Mouse (Mus musculus) left cerebral cortex, postnatal 10 days (tissue): Measurements from ENCODE around the gene Tmem164. TPM values are rescaled to one million over a fixed set of nuclear protein-coding genes. Genes with fewer than 3 reads are reported as not detected.

Experiments
- DNase-seq, 2 experiments: peaks; one replicate each; pipeline ENCODE4 v3.0.0; 2021 to 2022; ENCODE audit warnings: low spot score in 2 of 2, mixed read lengths in 1 of 2; ENCODE audit errors: extremely low spot score in 1 of 2
- intact Hi-C: fragments of 180-260 bp; cut with DNase I; formaldehyde crosslinking; loops from one replicate; pipeline ENCODE4 v1.15.1; 2025
- total RNA-seq, 2 experiments: library from RNA; stranded (reverse); gene quantifications; 2 replicates each; pipeline ENCODE4 v1.2.3; 2021

The Tmem164 gene
- total RNA-seq, 2 experiments from 2014 or later = 38.1 to 41.1 TPM

GRCm38 (mm10) chrX:142806620-142807061 is 125.4 kb downstream of the Tmem164 start:
- no peak for DNase-seq
- intact Hi-C loops = loop anchor here (2.0 to 10.0 kb wide), 3 partner anchors 124 to 432 kb away; partner anchors contain the start of gene Tmem164

GRCm38 (mm10) chrX:142808411-142808810 is 127.2 kb downstream of the Tmem164 start:
- intact Hi-C loops = loop anchor here (5.0 to 10.0 kb wide), 2 partner anchors 126 to 434 kb away; partner anchors contain the start of gene Tmem164
- DNase-seq = peak; percentile 36 to 64

GRCm38 (mm10) chrX:142813146-142813545 is 131.9 kb downstream of the Tmem164 start:
- intact Hi-C loops = no loop called here
- peak in 1 of 2 experiments; percentile 49 for DNase-seq

- intact Hi-C loops = loop anchor here (2.0 kb wide), 1 partner anchor 233 kb away; no protein-coding TSS in a partner anchor
- DNase-seq = no peak
Observed at GRCm38 (mm10) chrX:142818057-142818682, 137.0 kb downstream of the Tmem164 start.

GRCm38 (mm10) chrX:142821239-142821638 is 140.0 kb downstream of the Tmem164 start:
- no peak for DNase-seq
- intact Hi-C loops = loop anchor here (2.0 to 10.0 kb wide), 2 partner anchors 144 to 238 kb away; partner anchors contain the start of gene Ammecr1

GRCm38 (mm10) chrX:142821846-142822245 is 140.6 kb downstream of the Tmem164 start:
- peak in 1 of 2 experiments; percentile 15 for DNase-seq
- intact Hi-C loops = loop anchor here (2.0 to 10.0 kb wide), 2 partner anchors 143 to 237 kb away; partner anchors contain the start of gene Ammecr1

DNA sequence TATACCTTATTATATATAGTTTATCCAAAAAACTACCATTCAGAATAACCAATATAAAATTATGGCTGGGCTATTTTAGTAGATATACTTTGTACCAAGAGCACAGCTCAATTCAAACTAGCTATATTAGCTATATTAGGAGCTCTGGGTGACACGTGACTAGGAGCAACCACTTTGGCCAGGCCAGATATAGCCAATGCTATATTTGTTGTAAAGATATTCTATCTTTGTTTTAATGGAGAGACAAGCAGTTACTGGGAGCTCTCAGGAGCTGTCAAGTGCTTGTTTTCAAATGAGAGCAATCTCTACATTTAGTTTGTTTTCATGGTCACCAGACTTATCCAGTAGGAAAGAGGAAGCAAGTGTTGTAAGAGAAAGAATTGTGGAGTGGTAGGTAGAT is 144.1 kb downstream of the Tmem164 start:
- no peak for DNase-seq
- intact Hi-C loops = loop anchor here (5.0 to 10.0 kb wide), 2 partner anchors 139 to 622 kb away; partner anchors contain the start of gene Ammecr1

DNA sequence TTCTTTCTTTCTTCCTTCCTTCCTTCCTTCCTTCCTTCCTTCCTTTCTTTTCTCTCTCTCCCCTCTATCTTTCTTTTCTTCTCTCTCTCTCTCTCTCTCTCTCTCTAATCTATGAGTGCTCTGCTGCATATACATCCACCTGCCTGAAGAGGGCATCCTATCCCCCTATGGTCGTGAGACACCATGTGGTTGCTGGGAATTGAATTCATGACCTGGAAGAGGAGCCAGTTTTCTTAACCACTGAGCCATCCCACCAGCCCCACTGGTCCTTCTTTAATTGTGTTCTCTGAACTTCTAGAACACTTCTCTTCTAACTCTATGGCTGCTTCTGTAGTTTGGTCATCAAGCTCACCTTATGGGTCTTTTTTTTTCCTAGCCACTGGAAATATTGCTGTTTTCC is 146.4 kb downstream of the Tmem164 start:
- no peak for DNase-seq
- intact Hi-C loops = loop anchor here (5.0 to 10.0 kb wide), 2 partner anchors 137 to 620 kb away; partner anchors contain the start of gene Ammecr1

DNA sequence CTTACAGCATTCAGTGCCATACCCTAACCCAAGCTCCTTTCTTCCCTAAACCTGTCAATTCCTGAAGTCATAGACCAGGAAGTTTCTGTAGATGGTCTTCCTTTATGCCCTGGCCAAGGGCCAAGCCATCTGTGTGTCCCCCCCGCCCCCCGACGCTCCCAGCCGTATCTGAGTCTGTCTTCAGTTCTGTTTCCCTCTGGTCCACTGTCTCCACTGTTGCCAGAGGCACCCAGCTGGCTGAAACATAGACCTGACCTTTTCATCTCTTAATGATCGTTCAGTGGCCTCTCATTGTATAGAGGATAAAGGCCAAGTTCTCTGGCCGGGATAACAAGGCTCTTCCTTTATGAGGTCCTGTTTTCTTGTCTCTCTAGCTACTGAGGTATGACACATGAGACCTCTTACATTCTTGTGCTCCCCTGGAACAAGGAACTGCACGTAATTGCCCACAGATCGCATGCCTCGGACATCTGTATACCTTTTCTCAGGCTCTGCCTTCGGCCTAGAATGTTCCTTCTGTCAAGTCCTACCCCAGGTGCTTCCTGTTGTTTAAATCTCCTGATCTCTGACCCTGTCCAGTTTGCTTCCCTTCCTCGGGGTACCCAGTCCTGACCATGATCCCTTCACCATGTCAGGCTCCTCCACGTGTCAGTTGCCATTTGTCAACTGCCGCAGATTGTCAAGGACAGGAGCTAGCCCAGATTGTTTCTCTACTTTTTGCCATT is 147.1 kb downstream of the Tmem164 start:
- DNase-seq = no peak
- intact Hi-C loops = loop anchor here (5.0 to 10.0 kb wide), 2 partner anchors 136 to 619 kb away; partner anchors contain the start of gene Ammecr1

DNA sequence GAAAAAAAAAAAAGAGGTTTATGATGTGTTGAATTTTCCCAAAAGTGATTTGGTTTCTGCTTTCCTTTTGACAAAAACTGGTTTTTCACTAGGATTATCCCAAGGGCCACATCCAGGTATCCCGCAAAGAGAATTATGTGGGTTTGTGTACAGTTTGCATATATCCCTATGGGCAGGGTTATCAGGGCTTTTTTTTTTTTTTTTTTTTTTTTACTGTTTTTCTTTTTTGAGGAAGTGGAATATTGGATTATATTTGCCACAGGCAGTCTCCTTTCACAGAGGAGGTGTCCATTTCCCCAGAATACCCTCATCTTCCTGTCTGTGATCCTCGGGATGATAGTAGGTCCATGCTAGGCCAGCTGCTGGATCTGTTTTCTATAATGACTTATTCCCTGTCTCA is 148.1 kb downstream of the Tmem164 start:
- intact Hi-C loops = loop anchor here (5.0 to 10.0 kb wide), 2 partner anchors 136 to 618 kb away; partner anchors contain the start of gene Ammecr1
- no peak for DNase-seq

- intact Hi-C loops = loop anchor here (5.0 to 10.0 kb wide), 2 partner anchors 135 to 617 kb away; partner anchors contain the start of gene Ammecr1
Observed at GRCm38 (mm10) chrX:142829866-142830470, 148.8 kb downstream of the Tmem164 start.

GRCm38 (mm10) chrX:142830572-142830971 is 149.4 kb downstream of the Tmem164 start:
- DNase-seq = no peak
- intact Hi-C loops = no loop called here

More at GRCm38 (mm10) chrX:142829866-142830470, 148.8 kb downstream of the Tmem164 start:
- DNase-seq = no peak

GRCm38 (mm10) chrX:142832221-142832620 is 151.0 kb downstream of the Tmem164 start:
- intact Hi-C loops = no loop called here

GRCm38 (mm10) chrX:142833164-142833796 is 152.1 kb downstream of the Tmem164 start:
- no peak for DNase-seq
- intact Hi-C loops = no loop called here

More at GRCm38 (mm10) chrX:142832221-142832620, 151.0 kb downstream of the Tmem164 start:
- no peak for DNase-seq

DNA sequence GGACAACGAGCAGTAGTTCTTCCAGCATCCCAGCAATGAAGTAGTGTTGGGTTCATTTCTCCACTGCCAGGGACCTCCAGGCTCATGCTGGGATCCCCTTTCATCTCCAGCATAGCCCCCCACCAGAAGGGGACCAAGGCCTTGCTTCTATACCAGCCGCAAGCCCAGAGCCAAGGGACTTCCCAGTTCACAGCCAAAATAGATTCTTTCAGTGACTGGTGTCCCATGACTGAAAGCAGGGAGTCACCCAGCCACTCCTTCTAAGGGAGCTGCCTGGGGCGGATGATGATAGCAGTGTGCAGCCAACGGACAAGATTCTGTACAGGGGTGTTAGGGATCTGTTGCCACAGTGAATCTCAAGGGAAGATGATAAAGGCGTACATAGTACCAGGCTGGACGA is 153.6 kb downstream of the Tmem164 start:
- intact Hi-C loops = no loop called here

GRCm38 (mm10) chrX:142836399-142836798 is 155.2 kb downstream of the Tmem164 start:
- intact Hi-C loops = no loop called here
- no peak for DNase-seq

More for the DNA sequence above, 153.6 kb downstream of the Tmem164 start:
- DNase-seq = no peak

DNA sequence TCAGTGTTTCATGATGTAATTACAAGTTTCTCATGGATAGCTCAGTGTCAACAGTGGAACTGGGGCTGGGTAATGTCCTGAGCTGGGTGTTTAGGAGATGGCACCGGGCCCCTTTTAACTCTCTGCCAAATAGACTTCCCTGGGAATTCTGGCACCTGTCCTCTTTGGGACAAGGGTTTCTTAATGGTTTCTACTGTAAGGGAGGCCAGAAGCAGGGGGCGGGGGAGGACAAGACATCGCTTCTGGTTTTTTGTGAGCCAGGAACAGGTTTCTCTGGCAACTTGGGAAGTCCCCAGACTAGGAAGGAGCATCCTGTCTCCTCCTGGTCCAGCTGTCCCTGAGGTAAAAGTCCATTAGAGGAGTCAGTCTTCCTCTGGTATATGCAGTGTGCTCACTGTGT is 156.1 kb downstream of the Tmem164 start:
- no peak for DNase-seq
- intact Hi-C loops = no loop called here

DNA sequence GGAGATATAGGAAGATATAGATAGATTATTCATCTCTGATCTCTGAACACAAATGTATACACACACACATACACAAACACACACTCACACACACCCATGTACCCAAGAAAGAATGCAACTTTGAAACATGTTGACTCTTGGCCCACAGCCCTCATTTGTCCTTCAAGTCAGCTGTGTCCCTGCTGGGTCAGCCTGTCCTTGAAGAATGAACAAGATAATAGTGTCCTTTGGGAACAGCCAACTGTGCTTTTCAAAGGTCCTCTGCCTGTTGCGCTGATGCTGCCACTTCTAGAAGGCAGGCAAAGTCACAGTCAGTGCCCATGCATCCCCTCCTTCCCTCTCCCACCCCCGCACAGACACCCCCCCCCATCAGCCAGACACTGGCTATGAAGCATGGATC is 157.6 kb downstream of the Tmem164 start:
- DNase-seq = no peak
- intact Hi-C loops = no loop called here
